Mouse (Mus musculus) kidney, postnatal 0 days (tissue): ENCODE results near the gene Zfp992. TPM values are rescaled to one million over a fixed set of nuclear protein-coding genes. Genes with fewer than 3 reads are reported as not detected.
A peak's percentile ranks its signal among the peaks of the same experiment; 100 is the strongest.
"Not testable (repeated sequence)": the region's sequence is repeated elsewhere in the genome, so short reads cannot be mapped to it uniquely, and the experiment has no call there.

Experiments used
- ATAC-seq: fragments of 200-750 bp; cut with Nextera tagmentation; replicated peaks from 2 replicates; pipeline ENCODE4 v1.8.0; 2017; ENCODE audit warnings: low read depth, moderate number of reproducible peaks, moderate TSS enrichment, moderate library complexity; ENCODE audit not compliant: low FRiP score
- DNase-seq: peaks from one replicate; pipeline ENCODE4 v3.0.0-alpha.2; 2016; ENCODE audit warnings: low spot score
- H3K27ac ChIP-seq: fragments of 300-500 bp; sonication (generic); 2 replicates; pipeline ENCODE4 v1.5.1; 2014; ENCODE audit warnings: mild to moderate bottlenecking
- H3K27me3 ChIP-seq: fragments of 300-500 bp; sonication (generic); 2 replicates; pipeline ENCODE4 v1.6.1; 2014; ENCODE audit warnings: low read length, mixed read lengths; ENCODE audit not compliant: insufficient read depth
- H3K36me3 ChIP-seq: fragments of 300-500 bp; sonication (generic); 2 replicates; pipeline ENCODE4 v1.6.1; 2014; ENCODE audit warnings: low read length, mixed read lengths; ENCODE audit not compliant: insufficient read depth
- H3K4me1 ChIP-seq: fragments of 300-500 bp; sonication (generic); replicated peaks from 2 replicates; pipeline ENCODE4 v1.6.1; 2014; ENCODE audit warnings: antibody characterized with exemption, low read length, mixed read lengths; ENCODE audit not compliant: insufficient read depth
- H3K4me2 ChIP-seq: fragments of 300-500 bp; sonication (generic); 2 replicates; pipeline ENCODE4 v1.6.1; 2014; ENCODE audit warnings: mild to moderate bottlenecking, low read length, moderate library complexity, mixed read lengths
- H3K4me3 ChIP-seq: fragments of 300-500 bp; sonication (generic); replicated peaks from 2 replicates; pipeline ENCODE4 v1.5.1; 2014; ENCODE audit warnings: low read depth, low read length
- H3K9ac ChIP-seq: fragments of 300-500 bp; sonication (generic); 2 replicates; pipeline ENCODE4 v1.6.1; 2014; ENCODE audit warnings: low read depth, low read length
- H3K9me3 ChIP-seq: fragments of 300-500 bp; sonication (generic); replicated peaks from 2 replicates; pipeline ENCODE4 v1.6.1; 2016; ENCODE audit warnings: low read length, inconsistent platforms, mixed read lengths
- WGBS: fragments of 180-500 bp; shearing (Covaris S2); extraction: QIAGEN DNeasy Blood & Tissue Kit; methylation state at CpG from one replicate; pipeline ENCODE4 v1.1.7; 2014; 5-methylcytosine and 5-hydroxymethylcytosine counted together
- polyA plus RNA-seq: library from polyadenylated mRNA; unstranded; fragments of >200 nt; fragmentation: Nextera tagmentation; extraction: Ambion mirVana; gene quantifications from 2 replicates; pipeline ENCODE4 v1.2.1, GENCODE M21; 2015

Gene Zfp992
- polyA plus RNA-seq, 1 experiment from 2014 or later: 2.9 TPM

- WGBS: 89% methylated on average over 17 of the region's 19 CpGs
- H3K27ac ChIP-seq, H3K4me1 ChIP-seq, DNase-seq, H3K27me3 ChIP-seq, H3K4me2 ChIP-seq, H3K36me3 ChIP-seq, ATAC-seq, H3K9ac ChIP-seq, H3K9me3 ChIP-seq, H3K4me3 ChIP-seq: not testable (repeated sequence)
These were observed 15.0 kb downstream of the Zfp992 start for GRCm38 (mm10) chr4:146463649-146464351.

DNA sequence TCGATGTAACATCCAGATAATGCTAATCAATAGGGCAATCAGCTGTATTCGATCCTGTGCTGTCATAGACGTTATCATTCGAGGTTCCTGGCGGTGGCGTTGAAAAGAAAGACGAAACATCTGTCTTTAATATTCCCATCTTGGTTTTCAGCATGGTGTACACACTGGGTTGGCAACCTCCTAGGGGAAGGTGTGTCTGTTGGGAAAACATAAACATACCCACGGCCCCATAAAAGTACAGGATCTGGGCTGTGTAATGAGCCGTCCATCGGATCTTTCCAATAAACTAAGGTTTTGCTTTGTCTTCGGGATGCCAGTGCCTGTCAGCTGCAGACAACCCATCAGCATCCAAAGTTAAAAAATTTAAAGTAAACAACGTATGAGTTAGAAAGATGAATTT, 21.2 kb downstream of the Zfp992 start:
- H3K27me3 ChIP-seq, H3K9me3 ChIP-seq, DNase-seq, H3K27ac ChIP-seq, H3K4me2 ChIP-seq, H3K4me1 ChIP-seq, H3K9ac ChIP-seq, H3K4me3 ChIP-seq, ATAC-seq, H3K36me3 ChIP-seq: not testable (repeated sequence)
- 94% methylated on average over 9 of the region's 12 CpGs for WGBS

- ATAC-seq: peak; percentile 29; the same call in 1 of the 2 replicates
- no CpG with 5 or more reads among the region's 1 CpGs for WGBS
- not testable (repeated sequence) for H3K27me3 ChIP-seq, DNase-seq, H3K9ac ChIP-seq, H3K36me3 ChIP-seq, H3K4me1 ChIP-seq, H3K4me3 ChIP-seq, H3K27ac ChIP-seq, H3K4me2 ChIP-seq
- peaks cover 23% of the 10 kb centered on the region for H3K9me3 ChIP-seq
These were observed 25.4 kb downstream of the Zfp992 start for GRCm38 (mm10) chr4:146474181-146474580.

DNA sequence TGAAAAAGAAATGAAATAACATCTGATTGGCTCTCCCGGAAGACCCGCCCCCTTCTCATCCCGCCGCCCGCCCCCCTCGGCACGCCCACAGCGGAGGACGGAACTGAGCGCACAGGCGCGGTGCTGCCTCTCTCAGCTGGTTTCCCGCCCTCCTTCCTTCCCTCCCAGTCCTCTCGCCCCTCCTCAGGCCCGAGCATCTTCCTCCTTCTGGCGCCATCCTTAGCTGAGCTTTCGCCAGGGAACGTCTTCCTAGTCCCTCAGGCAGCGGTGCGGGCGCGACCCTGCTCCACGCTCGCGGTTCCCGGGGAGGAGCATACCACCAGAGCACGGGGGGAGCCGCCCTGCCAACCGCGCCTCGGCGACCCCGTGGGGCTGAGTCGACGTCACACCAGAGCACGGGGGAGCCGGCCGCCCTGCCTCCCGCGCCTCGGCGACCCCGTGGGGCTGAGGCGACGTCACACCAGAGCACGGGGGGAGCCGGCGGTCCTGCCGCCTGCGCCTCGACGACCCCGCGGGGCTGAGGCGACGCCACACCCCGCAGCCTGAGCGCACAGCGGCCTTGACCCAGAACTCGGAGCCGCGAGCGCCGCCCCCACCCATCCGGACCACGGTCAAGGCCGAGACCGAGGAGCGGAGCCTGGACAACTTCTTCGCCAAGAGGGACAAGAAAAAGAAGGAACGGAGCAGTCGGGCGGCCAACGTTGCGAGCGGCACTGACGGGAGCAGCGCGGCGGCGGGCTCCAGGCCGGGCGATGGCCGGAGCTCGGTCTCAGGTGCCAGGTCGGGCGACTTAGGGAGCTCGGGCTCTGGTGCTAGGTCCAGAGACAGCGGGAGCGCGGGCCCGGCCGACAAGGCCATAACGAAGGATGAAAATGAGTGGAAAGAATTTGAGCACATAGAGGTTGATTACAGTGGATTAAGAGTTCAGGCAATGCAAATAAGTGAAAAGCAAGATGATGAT, 26.2 kb downstream of the Zfp992 start:
- H3K9me3 ChIP-seq: peaks cover 25% of the 10 kb centered on the region
- not testable (repeated sequence) for H3K9ac ChIP-seq, H3K27me3 ChIP-seq, H3K4me2 ChIP-seq, H3K36me3 ChIP-seq, H3K4me3 ChIP-seq, H3K4me1 ChIP-seq, H3K27ac ChIP-seq, DNase-seq
- ATAC-seq: peak; percentile 82
- 63% methylated on average over 56 of the region's 94 CpGs for WGBS

GRCm38 (mm10) chr4:146476260-146476659, 27.4 kb downstream of the Zfp992 start:
- not testable (repeated sequence) for H3K27me3 ChIP-seq, H3K36me3 ChIP-seq, H3K9ac ChIP-seq, H3K4me2 ChIP-seq, H3K27ac ChIP-seq, ATAC-seq, H3K4me3 ChIP-seq, H3K4me1 ChIP-seq, DNase-seq
- WGBS: 94% methylated on average over 2 of the region's 2 CpGs
- H3K9me3 ChIP-seq: peaks cover 32% of the 10 kb centered on the region

- H3K9ac ChIP-seq, H3K4me3 ChIP-seq, H3K4me1 ChIP-seq, ATAC-seq, H3K36me3 ChIP-seq, DNase-seq, H3K4me2 ChIP-seq, H3K27ac ChIP-seq, H3K27me3 ChIP-seq: not testable (repeated sequence)
- 80% methylated on average over 3 of the region's 3 CpGs for WGBS
- peaks cover 35% of the 10 kb centered on the region for H3K9me3 ChIP-seq
These were observed 28.1 kb downstream of the Zfp992 start for GRCm38 (mm10) chr4:146476959-146477358.

GRCm38 (mm10) chr4:146480376-146481096, 31.7 kb downstream of the Zfp992 start:
- H3K27ac ChIP-seq, H3K4me1 ChIP-seq, H3K4me3 ChIP-seq, H3K9ac ChIP-seq, H3K36me3 ChIP-seq, DNase-seq, H3K4me2 ChIP-seq, H3K27me3 ChIP-seq: not testable (repeated sequence)
- peaks cover 58% of the 10 kb centered on the region for H3K9me3 ChIP-seq
- 70% methylated on average over 6 of the region's 6 CpGs for WGBS
- ATAC-seq: peak; percentile 40; the same call in 1 of the 2 replicates

- H3K4me1 ChIP-seq, H3K27ac ChIP-seq, H3K36me3 ChIP-seq, DNase-seq, H3K9ac ChIP-seq, H3K27me3 ChIP-seq, H3K4me2 ChIP-seq, H3K4me3 ChIP-seq, ATAC-seq: not testable (repeated sequence)
- 87% methylated on average over 10 of the region's 10 CpGs for WGBS
- peaks cover 48% of the 10 kb centered on the region for H3K9me3 ChIP-seq
These were observed 33.7 kb downstream of the Zfp992 start for GRCm38 (mm10) chr4:146482546-146482945.
